Mouse (Mus musculus) ES-E14 (cell line): Measurements from ENCODE around the gene Vars. TPM values are rescaled to one million over a fixed set of nuclear protein-coding genes. Genes with fewer than 3 reads are reported as not detected.

Experiments used
- DNase-seq: peaks from one replicate; pipeline ENCODE4 v3.0.0-alpha.2; 2013; ENCODE audit warnings: low read depth, low spot score
- H3K27ac ChIP-seq: 2 replicates; pipeline ENCODE4 v1.5.1; 2012; ENCODE audit warnings: low read depth, mild to moderate bottlenecking, low read length, moderate library complexity, mixed read lengths; ENCODE audit not compliant: poor library complexity, insufficient read depth, severe bottlenecking
- H3K36me3 ChIP-seq: 2 replicates; pipeline ENCODE4 v1.6.1; 2012; ENCODE audit warnings: mild to moderate bottlenecking, low read length, moderate library complexity, mixed read lengths; ENCODE audit not compliant: control insufficient read depth, poor library complexity, insufficient read depth, severe bottlenecking
- H3K4me1 ChIP-seq, 2 experiments: fragments of 150-350 bp in 1 of 2; sonication (generic) in 1 of 2; 2 replicates each; pipeline ENCODE4 v1.6.1; 2012; ENCODE audit warnings: low read length in 2 of 2, mild to moderate bottlenecking in 1 of 2, mixed read lengths in 1 of 2; ENCODE audit not compliant: control insufficient read depth in 2 of 2, insufficient read depth in 2 of 2, poor library complexity in 1 of 2
- H3K4me3 ChIP-seq, 2 experiments: fragments of 150-350 bp in 1 of 2; sonication (generic) in 1 of 2; 2 replicates each; pipeline ENCODE4 v1.5.1; 2012; ENCODE audit warnings: low read length in 2 of 2, low read depth in 1 of 2, mild to moderate bottlenecking in 1 of 2, mixed read lengths in 1 of 2; ENCODE audit not compliant: insufficient read depth in 1 of 2, poor library complexity in 1 of 2, severe bottlenecking in 1 of 2
- H3K9ac ChIP-seq: 2 replicates; pipeline ENCODE4 v1.6.1; 2012; ENCODE audit warnings: low read depth, mild to moderate bottlenecking, low read length, mixed read lengths; ENCODE audit not compliant: poor library complexity, insufficient read depth, severe bottlenecking
- H3K9me3 ChIP-seq: fragments of 150-350 bp; sonication (generic); 2 replicates; pipeline ENCODE4 v1.6.1; 2012; ENCODE audit warnings: low read depth, mild to moderate bottlenecking, low read length; ENCODE audit not compliant: control insufficient read depth, insufficient read depth
- CHD2 ChIP-seq: IDR thresholded peaks from 2 replicates; pipeline ENCODE4 v1.6.1; 2014; ENCODE audit warnings: mild to moderate bottlenecking, low read depth, low read length, inconsistent platforms
- HCFC1 ChIP-seq: IDR thresholded peaks from 2 replicates; pipeline ENCODE4 v1.6.1; 2012; ENCODE audit warnings: low read length, inconsistent platforms, borderline replicate concordance; ENCODE audit not compliant: insufficient read depth
- MAFK ChIP-seq: IDR thresholded peaks from 2 replicates; pipeline ENCODE4 v1.6.1; 2014; ENCODE audit warnings: mild to moderate bottlenecking, low read depth, low read length, inconsistent platforms; ENCODE audit not compliant: insufficient read depth
- ZC3H11A ChIP-seq: IDR thresholded peaks from 2 replicates; pipeline ENCODE4 v1.6.1; 2012; ENCODE audit warnings: low read depth, mild to moderate bottlenecking, inconsistent platforms, low read length, borderline replicate concordance
- ZNF384 ChIP-seq: IDR thresholded peaks from 2 replicates; pipeline ENCODE4 v1.6.1; 2012; ENCODE audit warnings: low read depth, low read length, inconsistent platforms
- in situ Hi-C, 2 experiments: fragments of 600-800 bp; cut with MboI; formaldehyde crosslinking; loops; one replicate each; pipeline ENCODE4 v1.15.1; 2025; ENCODE audit warnings: low sequenced_read_pairs in 2 of 2, inconsistent platforms in 1 of 2; ENCODE audit not compliant: unreplicated experiment in 2 of 2
- total RNA-seq: library from RNA; depleted of rRNA; stranded (reverse); fragments of 300-350 nt; gene quantifications from 2 replicates; pipeline ENCODE4 v1.2.3, GENCODE M21; 2012

Vars gene
- total RNA-seq, 1 experiment, result 303 TPM

DNA sequence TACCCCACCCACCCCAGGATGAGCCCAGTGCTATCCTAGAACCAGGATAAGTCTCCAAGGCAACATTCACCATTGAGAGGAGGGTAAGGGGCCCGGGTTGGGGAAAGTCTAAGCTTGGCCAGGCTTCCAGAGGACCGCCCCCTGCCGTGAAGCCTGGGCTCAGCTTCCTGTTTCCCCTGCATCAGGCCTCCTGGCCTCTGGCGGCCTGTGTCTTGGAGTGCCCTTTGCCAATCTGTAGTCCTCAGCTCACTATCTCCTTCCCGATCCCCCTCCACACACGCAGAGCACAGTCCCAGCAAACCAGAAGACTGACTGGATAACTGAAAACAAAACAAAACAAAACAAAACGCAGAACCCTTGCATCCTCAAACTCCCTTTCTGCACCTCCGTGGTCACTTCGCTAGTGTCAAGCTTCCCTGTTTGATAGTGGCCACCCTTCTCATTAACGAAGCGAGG is 48.8 kb downstream of the Vars start, which contains the start of gene Clic1:
Gene Clic1 (plus strand): TSS at position 406 of the 456 bp plus-strand sequence.
- in situ Hi-C loops, result no loop called here
- H3K36me3 ChIP-seq, result peaks cover 17% of the 10 kb centered on the region
- no peak for DNase-seq
- H3K4me3 ChIP-seq, result peak within 1 kb of the TSS; percentile 78 to 79
- H3K9me3 ChIP-seq, result no peaks in the 10 kb centered on the region
- TF ChIP-seq ZC3H11A, result no peak
- TF ChIP-seq ZNF384, result no peak
- no peak for TF ChIP-seq CHD2
- no peak for TF ChIP-seq HCFC1
- TF ChIP-seq MAFK, result no peak
- peaks cover 0 to 28% of the 10 kb centered on the region in 2 experiments for H3K4me1 ChIP-seq
- peak within 1 kb of the TSS; percentile 45 for H3K27ac ChIP-seq
- peak within 1 kb of the TSS; percentile 81 for H3K9ac ChIP-seq

DNA sequence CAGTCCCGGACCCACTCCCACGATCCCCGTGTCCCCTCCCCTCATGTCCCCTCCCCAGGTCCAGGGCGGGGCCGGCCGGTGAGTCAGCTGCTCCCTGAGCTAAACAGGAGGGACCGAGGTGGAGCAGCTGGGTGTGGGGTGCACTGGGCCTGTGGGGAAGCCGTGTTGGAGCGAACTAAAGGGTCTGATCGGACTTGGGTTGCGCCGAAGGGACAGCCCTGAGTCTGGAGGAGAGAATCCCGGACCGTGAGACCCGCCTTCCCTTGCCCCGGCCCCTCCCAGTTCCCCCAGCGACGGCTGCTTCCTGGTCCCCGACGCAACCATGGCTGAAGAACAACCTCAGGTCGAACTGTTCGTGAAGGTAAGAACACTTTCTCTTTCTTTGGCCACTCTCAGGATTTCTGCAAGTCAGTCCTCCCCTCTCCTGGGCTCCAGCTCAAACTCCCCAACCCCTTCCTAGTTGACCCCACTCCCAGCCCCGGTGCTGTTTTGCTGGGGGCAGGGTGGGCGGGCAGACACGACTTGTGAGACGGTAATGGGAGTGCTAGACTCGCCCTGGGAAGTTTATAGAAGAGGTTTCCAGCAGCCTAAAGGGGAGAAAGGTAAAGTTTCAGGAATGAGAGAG is 49.5 kb downstream of the Vars start:
- Histone ChIP-seq H3K27ac (peak overlapping the region; percentile 45), H3K9ac (peak overlapping the region; percentile 81), H3K9me3 (no peaks in the 10 kb centered on the region), H3K36me3 (peaks cover 19% of the 10 kb centered on the region), H3K4me1 (peaks cover 0 to 27% of the 10 kb centered on the region in 2 experiments), H3K4me3 (peak overlapping the region; percentile 78 to 79)
- DNase-seq, result no peak
- in situ Hi-C loops, result no loop called here
- no peak for TF ChIP-seq CHD2
- TF ChIP-seq ZNF384, result no peak
- TF ChIP-seq ZC3H11A, result no peak
- TF ChIP-seq HCFC1, result no peak
- no peak for TF ChIP-seq MAFK

DNA sequence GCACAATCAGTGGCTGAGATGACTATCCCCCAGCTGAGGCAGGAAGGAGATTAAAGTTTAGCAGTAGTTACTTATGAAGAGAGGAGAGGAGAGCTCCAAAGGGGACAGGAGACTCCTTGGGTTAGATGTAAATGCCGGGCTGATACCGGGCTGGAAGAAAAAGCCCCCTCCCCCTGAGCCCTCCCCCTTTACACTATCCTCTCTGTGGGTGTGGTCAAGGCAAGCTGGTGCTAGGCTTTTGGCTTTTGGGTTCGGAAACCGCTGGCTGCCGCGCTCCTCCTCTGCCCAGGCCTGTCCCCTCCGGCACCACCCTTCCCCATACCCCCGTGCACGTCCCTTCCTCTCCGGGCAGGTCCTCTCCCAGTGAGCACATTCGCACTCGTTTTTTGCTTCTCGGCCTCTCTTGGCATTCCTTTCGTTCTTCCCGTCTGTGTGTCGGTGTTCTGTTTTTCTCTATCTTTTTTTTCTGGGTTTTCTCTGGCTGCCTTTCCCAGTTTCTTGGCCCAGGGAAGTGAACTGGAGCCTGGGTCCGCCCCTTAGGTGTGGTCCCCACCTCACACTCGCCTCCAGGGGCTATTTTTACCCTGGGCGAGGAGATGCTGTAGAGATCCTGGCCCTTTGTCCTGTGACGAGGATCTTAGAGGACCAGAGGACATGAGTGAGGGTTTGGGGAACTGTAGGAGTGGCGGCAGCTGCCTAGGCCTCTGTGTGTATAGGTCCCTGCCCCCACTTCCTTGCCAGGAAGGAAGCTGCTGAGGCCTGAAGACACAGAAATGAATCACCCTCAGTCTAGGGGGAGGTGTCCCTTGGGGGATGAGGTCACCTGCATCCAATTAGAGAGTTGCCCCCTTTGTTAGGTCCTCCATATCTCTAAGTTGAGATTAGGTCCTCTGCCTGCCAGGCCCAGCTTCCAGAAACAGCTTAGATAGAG is 50.6 kb downstream of the Vars start:
- Histone ChIP-seq H3K36me3 (peaks cover 28% of the 10 kb centered on the region), H3K27ac (peak overlapping the region; percentile 93), H3K9me3 (no peaks in the 10 kb centered on the region), H3K9ac (peak overlapping the region; percentile 89), H3K4me1 (peaks cover 0 to 26% of the 10 kb centered on the region in 2 experiments; a peak in 3 of 4 replicates), H3K4me3 (peak overlapping the region; percentile 78 to 79)
- TF ChIP-seq CHD2 (peak; percentile 12; the same call in 1 of the 2 replicates), HCFC1 (no peak)
- in situ Hi-C loops, result no loop called here
- DNase-seq, result peak; percentile 69

DNA sequence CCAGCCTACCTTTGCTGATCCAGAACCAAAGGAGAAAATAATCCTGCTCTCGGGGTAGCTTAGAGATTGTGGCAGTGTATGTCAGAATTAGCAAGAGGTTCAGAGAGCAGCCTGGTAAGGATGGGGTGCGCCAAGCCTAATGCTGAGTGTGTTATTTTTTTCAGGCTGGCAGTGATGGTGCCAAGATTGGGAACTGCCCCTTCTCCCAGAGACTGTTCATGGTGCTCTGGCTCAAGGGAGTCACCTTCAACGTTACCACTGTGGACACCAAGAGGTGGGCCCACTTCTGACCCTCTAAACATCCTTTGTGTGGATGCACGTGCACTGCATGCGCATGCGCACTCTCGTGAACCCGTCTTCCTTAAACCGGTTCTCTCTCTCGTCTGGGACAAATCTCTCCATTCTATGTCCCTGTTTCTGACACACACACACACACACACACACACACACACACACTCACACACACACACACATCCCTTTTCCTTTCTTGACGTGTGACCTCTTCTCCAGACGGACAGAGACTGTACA is 51.5 kb downstream of the Vars start:
- peaks cover 0 to 26% of the 10 kb centered on the region in 2 experiments; a peak in 3 of 4 replicates for H3K4me1 ChIP-seq

More for the DNA sequence above, 51.5 kb downstream of the Vars start:
- Histone ChIP-seq H3K9ac (peak overlapping the region; percentile 89), H3K9me3 (no peaks in the 10 kb centered on the region), H3K36me3 (peaks cover 28% of the 10 kb centered on the region), H3K27ac (peak overlapping the region; percentile 93; the same call in 1 of the 2 replicates), H3K4me3 (peak overlapping the region; percentile 78 to 79; a peak in 3 of 4 replicates)
- no peak for TF ChIP-seq HCFC1
- DNase-seq, result no peak
- in situ Hi-C loops, result no loop called here
